Mouse (Mus musculus) fibroblast of lung, adult 2 months (primary cell): Measurements from ENCODE around the gene Aldh1a1.
"Not testable (repeated sequence)": the region's sequence is repeated elsewhere in the genome, so short reads cannot be mapped to it uniquely, and the experiment has no call there.

Source experiments
- DNase-seq: peaks from one replicate; pipeline ENCODE4 v3.0.0-alpha.2; 2011; ENCODE audit warnings: low read depth

The Aldh1a1 gene

GRCm38 (mm10) chr19:20492491-20492890 is at the start of gene Aldh1a1:
Aldh1a1 (plus strand) TSS chr19:20492715.
- no peak for DNase-seq

DNA sequence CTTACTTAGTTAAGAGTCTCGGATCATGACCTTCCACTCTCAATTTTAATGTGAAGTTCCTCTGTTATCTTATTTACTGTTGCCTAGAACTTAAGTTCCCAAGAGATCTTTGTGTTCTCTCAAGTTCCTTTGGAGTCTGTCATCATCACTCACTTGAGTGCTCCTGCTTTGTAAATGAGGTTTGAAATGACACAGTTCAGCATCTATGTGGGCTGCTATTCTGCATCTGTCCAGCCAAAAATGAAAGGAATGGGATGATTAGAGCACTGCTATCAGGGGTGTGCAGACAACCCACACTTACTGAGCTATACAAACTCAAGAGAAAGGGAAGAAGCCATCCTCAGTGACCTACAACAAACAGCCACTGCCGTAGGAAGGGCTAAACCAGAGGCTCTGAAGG is 44.7 kb upstream of the Aldh1a1 start:
- DNase-seq, result no peak

GRCm38 (mm10) chr19:20449546-20449945 is 43.0 kb upstream of the Aldh1a1 start:
- DNase-seq, result peak; percentile 37

- no peak for DNase-seq
Measured at GRCm38 (mm10) chr19:20451045-20451444, 41.5 kb upstream of the Aldh1a1 start.

GRCm38 (mm10) chr19:20484497-20484896 is 8.0 kb upstream of the Aldh1a1 start:
- DNase-seq, result peak; percentile 54

DNA sequence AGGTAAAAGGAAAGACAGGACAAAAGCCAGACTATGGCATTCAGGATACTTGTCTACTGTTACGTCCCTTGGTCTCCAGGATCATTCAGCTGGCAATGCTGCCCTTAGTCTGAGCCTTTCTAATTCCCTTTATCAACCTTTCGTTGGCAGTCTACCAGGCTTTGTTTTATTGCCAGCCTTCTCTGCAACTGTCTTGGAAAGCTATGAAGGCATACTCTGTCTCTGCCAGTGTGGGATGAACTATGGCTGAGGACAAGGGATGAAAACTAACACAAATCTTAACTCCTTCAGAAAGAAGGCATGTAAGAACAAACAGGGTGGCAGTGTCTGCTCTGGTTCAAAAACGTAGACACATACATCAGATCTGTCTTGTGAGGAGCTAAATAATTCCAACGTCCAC is 565 bp upstream of the Aldh1a1 start:
- DNase-seq, result no peak

GRCm38 (mm10) chr19:20496476-20496875 is 4.0 kb downstream of the Aldh1a1 start:
- DNase-seq, result no peak

- no peak for DNase-seq
Measured at GRCm38 (mm10) chr19:20505359-20505758, 12.8 kb downstream of the Aldh1a1 start.

- DNase-seq, result no peak
Measured at GRCm38 (mm10) chr19:20506936-20507615, 14.6 kb downstream of the Aldh1a1 start.

DNA sequence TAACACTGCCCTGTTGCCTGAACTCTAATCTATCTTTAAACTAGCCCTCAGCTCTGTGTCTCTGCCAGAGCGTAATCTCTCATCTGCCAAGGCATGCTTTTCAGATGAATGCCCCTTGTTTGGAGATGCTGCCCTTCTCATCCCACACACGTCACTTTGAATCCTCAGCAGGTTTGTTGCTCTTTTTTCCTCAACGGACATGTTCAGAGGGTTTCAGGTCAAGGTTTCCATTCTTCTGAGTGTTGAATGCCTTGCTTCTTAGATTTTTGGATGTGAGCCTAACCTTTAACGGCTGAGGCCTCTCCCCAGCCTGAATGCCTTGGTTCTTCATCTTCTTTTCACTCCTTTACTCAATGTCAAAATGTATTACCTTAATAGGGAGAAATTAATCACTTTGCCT is 16.1 kb downstream of the Aldh1a1 start:
- DNase-seq, result no peak

GRCm38 (mm10) chr19:20511971-20512370 is 19.5 kb downstream of the Aldh1a1 start:
- DNase-seq, result no peak

GRCm38 (mm10) chr19:20513181-20513580 is 20.7 kb downstream of the Aldh1a1 start:
- no peak for DNase-seq

DNA sequence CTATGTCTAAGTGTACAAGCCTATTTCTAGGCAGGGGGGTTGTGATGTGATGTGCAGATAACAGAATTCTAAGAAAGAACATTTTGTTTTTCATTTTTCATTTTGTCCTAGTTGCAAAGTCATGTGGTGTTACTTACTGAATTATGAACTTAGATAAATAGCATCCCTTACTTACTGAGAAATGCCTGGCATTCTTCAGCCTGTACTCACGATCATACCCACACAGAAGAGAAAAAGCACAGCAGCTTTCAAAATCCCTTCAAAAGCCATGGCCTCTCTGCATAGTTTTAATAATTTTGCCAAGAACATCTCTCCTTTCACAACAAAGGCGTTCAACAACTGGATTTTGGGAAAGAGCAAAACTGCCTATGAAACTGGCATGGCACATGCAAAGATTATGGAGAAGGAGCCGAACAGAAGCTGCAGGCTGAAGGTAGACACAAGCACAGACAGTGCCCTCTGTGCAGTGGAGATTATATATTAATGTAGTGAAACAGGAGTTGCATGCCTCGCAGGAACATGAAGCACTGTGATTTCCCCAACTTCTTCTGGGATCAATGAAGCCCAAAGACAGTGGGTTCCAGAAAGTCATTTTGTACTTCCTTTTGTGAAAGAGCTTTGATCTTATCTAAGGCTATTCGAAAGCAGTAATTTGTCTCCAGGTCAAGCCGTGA is 21.3 kb downstream of the Aldh1a1 start:
- DNase-seq, result no peak

GRCm38 (mm10) chr19:20516481-20516880 is 24.0 kb downstream of the Aldh1a1 start:
- DNase-seq, result no peak

DNA sequence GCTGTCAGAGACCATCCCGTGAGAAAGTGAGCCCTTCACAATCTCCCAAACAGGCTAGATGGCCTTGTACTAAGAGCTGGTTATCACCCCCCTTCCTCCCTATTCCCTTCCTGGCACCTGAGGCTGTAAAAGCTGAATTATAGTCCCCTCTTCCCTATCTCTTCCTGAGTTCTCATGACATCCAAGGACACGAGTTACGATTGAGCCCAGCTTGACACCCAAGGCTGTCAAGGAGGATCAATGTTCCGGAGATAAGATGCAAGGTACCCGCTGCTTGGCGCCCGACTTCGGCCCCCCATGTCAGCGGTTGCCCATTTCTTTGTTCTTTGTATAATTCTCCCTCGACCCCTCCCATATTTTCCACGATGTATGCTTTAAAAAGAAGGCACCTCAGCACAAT is 36.6 kb downstream of the Aldh1a1 start:
- DNase-seq, result not testable (repeated sequence)

DNA sequence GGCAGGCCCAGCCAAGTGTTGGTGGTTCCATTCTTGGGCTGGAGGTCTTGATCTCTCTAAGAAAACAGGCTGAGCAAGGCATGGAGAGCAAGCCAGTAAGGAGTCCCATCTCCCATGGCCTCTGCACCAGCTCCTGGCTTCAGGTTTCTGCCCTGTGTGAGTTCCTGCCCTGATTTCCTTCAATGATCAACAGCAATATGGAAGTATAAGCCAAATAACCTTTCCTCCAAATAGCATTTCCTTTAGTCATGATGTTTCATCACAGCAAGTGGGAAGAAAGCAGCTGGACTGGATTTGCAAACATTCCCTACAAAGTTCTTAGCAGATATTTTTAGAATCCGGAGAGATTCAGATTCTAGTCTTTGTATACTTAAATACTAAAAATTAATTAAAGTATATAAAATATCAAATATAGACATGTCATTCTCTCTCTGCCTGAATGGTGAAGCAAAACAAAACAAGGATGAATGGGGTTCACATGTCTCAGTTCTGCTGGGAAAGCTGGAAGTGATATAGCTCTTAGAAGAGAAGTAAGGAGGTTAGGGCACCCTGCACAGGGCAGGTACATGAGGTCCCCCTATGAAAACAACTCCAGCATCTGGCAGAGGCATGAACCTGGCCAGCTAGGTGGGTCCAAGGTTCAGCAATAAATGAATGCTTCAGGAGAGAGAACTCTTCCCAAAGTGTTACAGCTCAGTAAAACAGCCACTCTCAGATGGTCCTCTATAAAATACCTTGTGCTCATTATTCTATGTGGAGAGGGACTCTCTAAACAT is 37.6 kb downstream of the Aldh1a1 start:
- peak; percentile 64 for DNase-seq

DNA sequence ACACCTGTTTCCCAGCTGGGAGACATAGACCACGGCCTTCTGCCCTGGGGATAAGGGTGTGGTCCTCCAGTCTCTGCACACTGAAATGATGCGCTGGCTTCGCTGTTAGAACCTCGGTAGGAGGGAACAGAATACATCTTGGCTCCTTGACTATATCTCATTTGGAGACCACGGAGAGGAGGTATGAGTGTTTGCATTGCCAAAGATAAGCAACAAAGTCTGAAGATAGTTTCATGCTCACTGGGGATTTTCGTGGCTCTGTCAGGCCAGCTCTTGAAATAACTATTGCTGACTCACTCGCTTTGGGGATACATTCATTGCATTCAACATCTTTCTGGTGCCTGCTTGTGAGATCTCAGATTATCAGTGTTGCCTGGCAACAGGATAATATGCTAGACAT is 44.0 kb downstream of the Aldh1a1 start:
- no peak for DNase-seq

DNA sequence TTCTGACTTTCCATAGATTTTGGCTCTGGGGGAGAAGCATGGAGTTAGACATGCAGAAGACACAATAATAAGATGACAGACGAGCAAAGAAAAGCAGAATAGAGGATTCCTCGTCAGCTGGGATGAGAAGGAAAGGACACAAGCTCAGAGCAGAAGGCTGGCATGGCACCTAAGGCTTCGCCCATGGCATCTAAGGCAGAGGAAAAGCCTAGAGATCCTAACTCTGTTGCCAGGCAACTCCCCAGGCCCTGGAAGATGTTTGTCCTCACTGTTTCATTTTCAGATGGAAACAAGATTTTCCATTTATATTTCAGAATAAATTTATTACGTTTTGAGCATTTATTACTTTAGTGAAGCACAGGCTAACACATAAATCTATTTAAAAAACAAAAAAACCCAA is 48.5 kb downstream of the Aldh1a1 start:
- no peak for DNase-seq

GRCm38 (mm10) chr19:20541924-20542323 is 49.4 kb downstream of the Aldh1a1 start:
- no peak for DNase-seq

DNA sequence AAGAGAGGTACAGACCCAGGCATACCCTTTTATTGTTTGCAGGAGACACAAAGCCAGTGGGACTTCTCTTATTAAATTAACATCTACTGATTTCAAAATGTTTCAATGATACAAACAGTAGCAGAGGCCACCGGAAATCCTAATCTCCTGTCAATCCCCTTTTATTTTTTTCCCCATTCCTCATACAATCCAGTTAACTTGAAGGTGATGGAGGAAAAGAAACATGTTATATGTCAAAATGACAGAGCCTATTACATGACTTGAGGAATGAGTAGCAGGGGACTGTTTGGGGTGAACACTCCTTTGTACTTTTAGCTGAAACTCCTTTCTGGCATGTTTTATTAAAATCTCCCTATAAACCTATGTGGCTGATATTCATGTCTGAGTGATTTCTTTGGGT is 51.3 kb downstream of the Aldh1a1 start:
- DNase-seq, result no peak

GRCm38 (mm10) chr19:20544941-20545340 is 52.4 kb downstream of the Aldh1a1 start:
- DNase-seq, result no peak

GRCm38 (mm10) chr19:20547025-20547424 is 54.5 kb downstream of the Aldh1a1 start:
- DNase-seq, result no peak

- no peak for DNase-seq
Measured at GRCm38 (mm10) chr19:20549409-20549808, 56.9 kb downstream of the Aldh1a1 start.
